Mouse (Mus musculus) thymus, adult 2 months (tissue): ENCODE results near the gene Gm20716.
A peak's percentile ranks its signal among the peaks of the same experiment; 100 is the strongest.

Experiments
- CTCF ChIP-seq: fragments of 200-500 bp; IDR thresholded peaks from 2 replicates; pipeline ENCODE4 v1.5.1; 2012; ENCODE audit warnings: mild to moderate bottlenecking, control low read depth, low read length, moderate library complexity, borderline replicate concordance; ENCODE audit not compliant: control insufficient read depth, poor library complexity, insufficient read depth; ENCODE audit errors: extremely low read depth
- POLR2A ChIP-seq: fragments of 200-500 bp; IDR thresholded peaks from 2 replicates; pipeline ENCODE4 v1.6.1; 2012; ENCODE audit warnings: mild to moderate bottlenecking, low read length, control low read depth, moderate library complexity; ENCODE audit not compliant: control insufficient read depth, poor library complexity, insufficient read depth; ENCODE audit errors: extremely low read depth

DNA sequence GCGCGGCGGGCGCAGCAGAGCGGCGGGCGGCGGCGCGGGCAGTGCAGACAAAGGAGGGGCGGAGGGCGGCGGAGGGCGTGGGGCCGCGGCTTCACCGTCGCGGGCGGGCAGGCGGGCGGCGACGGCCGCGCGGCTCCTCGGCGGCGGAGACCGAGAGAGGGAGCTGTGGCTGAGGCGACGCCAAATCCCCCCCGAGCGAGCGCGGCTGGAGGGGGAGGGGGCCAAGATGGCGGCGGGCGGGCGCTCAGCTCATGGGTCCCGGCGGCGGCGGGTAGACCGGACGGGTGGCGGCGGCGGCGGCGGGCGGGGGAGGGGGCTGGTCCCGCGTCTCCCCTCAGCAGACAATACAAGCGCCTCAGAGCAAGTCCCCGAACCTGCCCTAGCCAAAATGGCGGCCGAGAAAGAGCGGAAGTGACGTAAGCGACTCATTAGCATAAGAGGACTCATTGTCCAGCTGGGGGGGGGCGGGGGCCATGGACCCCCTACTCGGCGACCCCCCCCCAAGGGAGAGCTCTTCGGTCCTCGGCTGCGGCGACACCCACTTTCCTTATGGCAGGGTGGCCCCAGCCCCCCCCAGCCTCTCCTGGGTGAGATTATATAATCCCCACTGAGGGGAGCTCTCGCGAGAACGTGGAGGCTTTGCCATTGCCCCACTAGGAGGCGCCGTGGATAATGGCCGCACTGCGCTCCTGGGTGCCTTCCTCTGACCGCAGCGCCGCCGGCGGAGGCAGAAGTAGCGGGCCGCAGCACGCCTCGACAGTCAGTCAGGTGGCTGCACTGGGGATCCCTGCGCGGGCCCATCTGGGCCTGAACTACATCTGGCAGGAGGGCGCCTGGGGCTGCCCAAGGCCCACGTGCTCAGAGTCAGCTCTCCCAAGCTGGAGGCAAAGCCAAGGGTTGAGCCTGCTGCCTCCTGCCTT is 23.2 kb downstream of the Gm20716 start, which contains the start of gene Adnp:
- TF ChIP-seq CTCF = peak; percentile 61; the same call in 1 of the 2 replicates
- TF ChIP-seq POLR2A = peak; percentile 19; the same call in 1 of the 2 replicates
